Mouse (Mus musculus): ENCODE measurements at regions not wholly inside any gene's neighbourhood (a gene's known extent, or its start where the extent isn't known, plus 50 kb on each side); places are given as distances from the start of the nearest gene placed in this dataset.

GRCm38 (mm10) chr13:44399370-44399685 is 329.9 kb upstream of the Jarid2 start:
- no peak for DNase-seq (ENCODE audit: low spot score)

- DNase-seq (ENCODE audit: low spot score) = no peak
These were observed 329.4 kb upstream of the Jarid2 start for GRCm38 (mm10) chr13:44399831-44400321.

GRCm38 (mm10) chr13:44404010-44404575 is 325.2 kb upstream of the Jarid2 start:
- DNase-seq (ENCODE audit: low spot score) = no peak

GRCm38 (mm10) chr13:44407307-44407706 is 322.0 kb upstream of the Jarid2 start:
- DNase-seq (ENCODE audit: low spot score) = no peak

- no peak for DNase-seq (ENCODE audit: low spot score)
These were observed 320.7 kb upstream of the Jarid2 start for GRCm38 (mm10) chr13:44408619-44408959.

GRCm38 (mm10) chr13:44408960-44409719 is 320.1 kb upstream of the Jarid2 start:
- no peak for DNase-seq (ENCODE audit: low spot score)

GRCm38 (mm10) chr13:44409720-44410047 is 319.6 kb upstream of the Jarid2 start:
- DNase-seq (ENCODE audit: low spot score) = no peak

- no peak for DNase-seq (ENCODE audit: low spot score)
These were observed 317.3 kb upstream of the Jarid2 start for GRCm38 (mm10) chr13:44411781-44412496.

- DNase-seq (ENCODE audit: low spot score) = no peak
These were observed 316.0 kb upstream of the Jarid2 start for GRCm38 (mm10) chr13:44413305-44413704.

GRCm38 (mm10) chr13:44415971-44416370 is 313.3 kb upstream of the Jarid2 start:
- DNase-seq (ENCODE audit: low spot score) = no peak

GRCm38 (mm10) chr13:44416986-44417385 is 312.3 kb upstream of the Jarid2 start:
- DNase-seq (ENCODE audit: low spot score) = peak; percentile 66

- DNase-seq (ENCODE audit: low spot score) = no peak
These were observed 310.2 kb upstream of the Jarid2 start for GRCm38 (mm10) chr13:44419056-44419455.

GRCm38 (mm10) chr13:44419472-44420226 is 309.6 kb upstream of the Jarid2 start:
- DNase-seq (ENCODE audit: low spot score) = peak; percentile 78

GRCm38 (mm10) chr13:44420227-44420592 is 309.1 kb upstream of the Jarid2 start:
- DNase-seq (ENCODE audit: low spot score) = no peak

- DNase-seq (ENCODE audit: low spot score) = no peak
These were observed 308.3 kb upstream of the Jarid2 start for GRCm38 (mm10) chr13:44420941-44421340.

- DNase-seq (ENCODE audit: low spot score) = no peak
These were observed 307.8 kb upstream of the Jarid2 start for GRCm38 (mm10) chr13:44421426-44421825.

GRCm38 (mm10) chr13:44421922-44422321 is 307.4 kb upstream of the Jarid2 start:
- DNase-seq (ENCODE audit: low spot score) = no peak

- DNase-seq (ENCODE audit: low spot score) = no peak
These were observed 298.8 kb upstream of the Jarid2 start for GRCm38 (mm10) chr13:44430492-44430891.

GRCm38 (mm10) chr13:44437709-44438108 is 291.6 kb upstream of the Jarid2 start:
- DNase-seq (ENCODE audit: low spot score) = no peak

GRCm38 (mm10) chr13:44441061-44441460 is 288.2 kb upstream of the Jarid2 start:
- no peak for DNase-seq (ENCODE audit: low spot score)

- no peak for DNase-seq (ENCODE audit: low spot score)
These were observed 280.0 kb upstream of the Jarid2 start for GRCm38 (mm10) chr13:44449216-44449830.

GRCm38 (mm10) chr13:44451224-44451623 is 278.1 kb upstream of the Jarid2 start:
- DNase-seq (ENCODE audit: low spot score) = no peak

All from embryo, embryonic 10.5 days (tissue).